Mouse (Mus musculus): ENCODE results near the gene Fam189a1. TPM values are rescaled to one million over a fixed set of nuclear protein-coding genes. Genes with fewer than 3 reads are reported as not detected.
A peak's percentile ranks its signal among the peaks of the same experiment; 100 is the strongest.

Gene Fam189a1
- polyA plus RNA-seq, 1 experiment from 2014 or later: 3.6 TPM

- ATAC-seq (ENCODE audit: low read depth) (no peak), DNase-seq (ENCODE audit: low spot score) (no peak)
- no peaks in the 10 kb centered on the region for H3K27me3 ChIP-seq (replicated peaks; ENCODE audit: control insufficient read depth, insufficient read depth, low read length)
- no peaks in the 10 kb centered on the region for H3K4me1 ChIP-seq (ENCODE audit: control insufficient read depth, insufficient read depth, low read length)
- no peaks in the 10 kb centered on the region for H3K9me3 ChIP-seq (ENCODE audit: control insufficient read depth, low read length)
- H3K27ac ChIP-seq (replicated peaks; ENCODE audit: low read depth, low read length): no peak overlapping the region
- no peak overlapping the region for H3K9ac ChIP-seq (ENCODE audit: low read depth, low read length)
- no peaks in the 10 kb centered on the region for H3K36me3 ChIP-seq (ENCODE audit: control insufficient read depth, insufficient read depth, low read length)
- WGBS: 48% methylated on average over 2 of the region's 2 CpGs
- no peak overlapping the region for H3K4me3 ChIP-seq (ENCODE audit: low read depth, low read length)
- no peak overlapping the region for H3K4me2 ChIP-seq (ENCODE audit: low read depth, low read length)
Observed at GRCm38 (mm10) chr7:64981511-64982235, 174.7 kb downstream of the Fam189a1 start.

- Histone ChIP-seq H3K4me1 (ENCODE audit: control insufficient read depth, insufficient read depth, low read length) (no peaks in the 10 kb centered on the region), H3K4me3 (ENCODE audit: low read depth, low read length) (no peak overlapping the region), H3K36me3 (ENCODE audit: control insufficient read depth, insufficient read depth, low read length) (no peaks in the 10 kb centered on the region), H3K9ac (ENCODE audit: low read depth, low read length) (no peak overlapping the region), H3K27me3 (replicated peaks; ENCODE audit: control insufficient read depth, insufficient read depth, low read length) (no peaks in the 10 kb centered on the region), H3K4me2 (ENCODE audit: low read depth, low read length) (no peak overlapping the region), H3K9me3 (ENCODE audit: control insufficient read depth, low read length) (no peaks in the 10 kb centered on the region), H3K27ac (replicated peaks; ENCODE audit: low read depth, low read length) (no peak overlapping the region)
- WGBS: 75% methylated on average over 4 of the region's 4 CpGs
- ATAC-seq (ENCODE audit: low read depth) (no peak), DNase-seq (ENCODE audit: low spot score) (no peak)
Observed at GRCm38 (mm10) chr7:64973590-64974262, 182.6 kb downstream of the Fam189a1 start.

DNA sequence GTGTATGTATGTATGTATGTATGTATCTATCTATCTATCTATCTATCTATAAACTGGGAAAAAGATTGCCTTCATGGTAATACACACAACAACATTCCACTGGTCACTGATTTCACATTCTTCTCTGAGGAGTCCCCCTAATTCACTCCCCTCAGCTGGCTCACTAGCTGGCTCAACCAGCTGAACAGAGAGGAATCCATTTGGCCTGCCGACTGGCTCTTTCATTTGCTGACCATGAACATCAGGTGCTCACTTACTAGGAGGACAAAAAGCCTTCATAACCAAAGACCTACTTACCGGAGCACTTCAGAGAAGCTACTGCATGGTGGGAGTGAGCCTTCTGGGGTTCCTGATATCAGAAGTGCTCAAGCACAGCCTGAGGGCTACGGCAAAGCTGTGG is 194.2 kb downstream of the Fam189a1 start:
- Histone ChIP-seq H3K27me3 (replicated peaks; ENCODE audit: control insufficient read depth, insufficient read depth, low read length) (no peaks in the 10 kb centered on the region), H3K4me1 (ENCODE audit: control insufficient read depth, insufficient read depth, low read length) (peaks cover 9% of the 10 kb centered on the region; the same call in 1 of the 2 replicates), H3K36me3 (ENCODE audit: control insufficient read depth, insufficient read depth, low read length) (no peaks in the 10 kb centered on the region), H3K9ac (ENCODE audit: low read depth, low read length) (no peak overlapping the region), H3K4me3 (ENCODE audit: low read depth, low read length) (no peak overlapping the region), H3K27ac (replicated peaks; ENCODE audit: low read depth, low read length) (no peak overlapping the region), H3K4me2 (ENCODE audit: low read depth, low read length) (no peak overlapping the region), H3K9me3 (ENCODE audit: control insufficient read depth, low read length) (no peaks in the 10 kb centered on the region)
- ATAC-seq (ENCODE audit: low read depth): no peak
- no peak for DNase-seq (ENCODE audit: low spot score)
- WGBS: 92% methylated on average over 3 of the region's 3 CpGs

- Histone ChIP-seq H3K4me2 (ENCODE audit: low read depth, low read length) (peak overlapping the region; percentile 29), H3K4me1 (ENCODE audit: control insufficient read depth, insufficient read depth, low read length) (peaks cover 9% of the 10 kb centered on the region; the same call in 1 of the 2 replicates), H3K27me3 (replicated peaks; ENCODE audit: control insufficient read depth, insufficient read depth, low read length) (no peaks in the 10 kb centered on the region), H3K9me3 (ENCODE audit: control insufficient read depth, low read length) (no peaks in the 10 kb centered on the region), H3K4me3 (ENCODE audit: low read depth, low read length) (no peak overlapping the region), H3K9ac (ENCODE audit: low read depth, low read length) (no peak overlapping the region), H3K36me3 (ENCODE audit: control insufficient read depth, insufficient read depth, low read length) (no peaks in the 10 kb centered on the region), H3K27ac (replicated peaks; ENCODE audit: low read depth, low read length) (0 out of 2 replicates have a peak overlapping the region, but pooled peaks have one; percentile 7)
- ATAC-seq (ENCODE audit: low read depth) (0 out of 2 replicates have a peak, but pooled peaks have one; percentile 33), DNase-seq (ENCODE audit: low spot score) (peak; percentile 50)
- WGBS: 17% methylated on average over 6 of the region's 6 CpGs
Observed at GRCm38 (mm10) chr7:64959087-64959486, 197.3 kb downstream of the Fam189a1 start.

- Histone ChIP-seq H3K27ac (replicated peaks; ENCODE audit: low read depth, low read length) (no peak overlapping the region), H3K36me3 (ENCODE audit: control insufficient read depth, insufficient read depth, low read length) (no peaks in the 10 kb centered on the region), H3K4me1 (ENCODE audit: control insufficient read depth, insufficient read depth, low read length) (no peaks in the 10 kb centered on the region), H3K4me2 (ENCODE audit: low read depth, low read length) (no peak overlapping the region), H3K9me3 (ENCODE audit: control insufficient read depth, low read length) (no peaks in the 10 kb centered on the region), H3K27me3 (replicated peaks; ENCODE audit: control insufficient read depth, insufficient read depth, low read length) (no peaks in the 10 kb centered on the region), H3K4me3 (ENCODE audit: low read depth, low read length) (no peak overlapping the region), H3K9ac (ENCODE audit: low read depth, low read length) (no peak overlapping the region)
- 34% methylated on average over 2 of the region's 2 CpGs for WGBS
- ATAC-seq (ENCODE audit: low read depth): no peak
- DNase-seq (ENCODE audit: low spot score): no peak
Observed at GRCm38 (mm10) chr7:64952181-64952580, 204.2 kb downstream of the Fam189a1 start.

GRCm38 (mm10) chr7:64950771-64951099 is 205.6 kb downstream of the Fam189a1 start:
- DNase-seq (ENCODE audit: low spot score) (no peak), ATAC-seq (ENCODE audit: low read depth) (no peak)
- H3K36me3 ChIP-seq (ENCODE audit: control insufficient read depth, insufficient read depth, low read length): no peaks in the 10 kb centered on the region
- no peaks in the 10 kb centered on the region for H3K4me1 ChIP-seq (ENCODE audit: control insufficient read depth, insufficient read depth, low read length)
- no peak overlapping the region for H3K4me3 ChIP-seq (ENCODE audit: low read depth, low read length)
- H3K9me3 ChIP-seq (ENCODE audit: control insufficient read depth, low read length): no peaks in the 10 kb centered on the region
- 67% methylated on average over 2 of the region's 2 CpGs for WGBS
- H3K9ac ChIP-seq (ENCODE audit: low read depth, low read length): no peak overlapping the region
- no peak overlapping the region for H3K27ac ChIP-seq (replicated peaks; ENCODE audit: low read depth, low read length)
- no peak overlapping the region for H3K4me2 ChIP-seq (ENCODE audit: low read depth, low read length)
- H3K27me3 ChIP-seq (replicated peaks; ENCODE audit: control insufficient read depth, insufficient read depth, low read length): no peaks in the 10 kb centered on the region

- WGBS: 51% methylated on average over 12 of the region's 12 CpGs
- ATAC-seq (ENCODE audit: low read depth) (no peak; the same call in 1 of the 2 replicates), DNase-seq (ENCODE audit: low spot score) (peak; percentile 42)
- Histone ChIP-seq H3K36me3 (ENCODE audit: control insufficient read depth, insufficient read depth, low read length) (no peaks in the 10 kb centered on the region), H3K9ac (ENCODE audit: low read depth, low read length) (no peak overlapping the region), H3K4me2 (ENCODE audit: low read depth, low read length) (no peak overlapping the region), H3K27ac (replicated peaks; ENCODE audit: low read depth, low read length) (no peak overlapping the region), H3K4me3 (ENCODE audit: low read depth, low read length) (no peak overlapping the region), H3K9me3 (ENCODE audit: control insufficient read depth, low read length) (no peaks in the 10 kb centered on the region), H3K4me1 (ENCODE audit: control insufficient read depth, insufficient read depth, low read length) (no peaks in the 10 kb centered on the region), H3K27me3 (replicated peaks; ENCODE audit: control insufficient read depth, insufficient read depth, low read length) (no peaks in the 10 kb centered on the region)
Observed at GRCm38 (mm10) chr7:64949910-64950770, 206.2 kb downstream of the Fam189a1 start.

GRCm38 (mm10) chr7:64949465-64949864 is 206.9 kb downstream of the Fam189a1 start:
- WGBS: 70% methylated on average over 1 of the region's 1 CpGs
- Histone ChIP-seq H3K9ac (ENCODE audit: low read depth, low read length) (no peak overlapping the region), H3K27me3 (replicated peaks; ENCODE audit: control insufficient read depth, insufficient read depth, low read length) (no peaks in the 10 kb centered on the region)

More at GRCm38 (mm10) chr7:64949465-64949864, 206.9 kb downstream of the Fam189a1 start:
- Histone ChIP-seq H3K4me1 (ENCODE audit: control insufficient read depth, insufficient read depth, low read length) (no peaks in the 10 kb centered on the region), H3K36me3 (ENCODE audit: control insufficient read depth, insufficient read depth, low read length) (no peaks in the 10 kb centered on the region), H3K4me3 (ENCODE audit: low read depth, low read length) (no peak overlapping the region), H3K27ac (replicated peaks; ENCODE audit: low read depth, low read length) (no peak overlapping the region), H3K4me2 (ENCODE audit: low read depth, low read length) (no peak overlapping the region), H3K9me3 (ENCODE audit: control insufficient read depth, low read length) (no peaks in the 10 kb centered on the region)
- ATAC-seq (ENCODE audit: low read depth) (no peak), DNase-seq (ENCODE audit: low spot score) (no peak)
